Mouse (Mus musculus) MEL (cell line): ENCODE results near the gene Prrxl1. TPM values are rescaled to one million over a fixed set of nuclear protein-coding genes. Genes with fewer than 3 reads are reported as not detected.
A peak's percentile ranks its signal among the peaks of the same experiment; 100 is the strongest.

Experiments used
- DNase-seq: peaks from one replicate; pipeline ENCODE4 v3.0.0; 2011; ENCODE audit warnings: low read depth, low spot score
- H3K27ac ChIP-seq: 2 replicates; pipeline ENCODE4 v1.5.1; 2012; ENCODE audit warnings: low read depth, mild to moderate bottlenecking, control low read depth, low read length, moderate library complexity; ENCODE audit not compliant: control insufficient read depth
- H3K27me3 ChIP-seq, 2 experiments: fragments of 150-350 bp in 1 of 2; sonication (generic) in 1 of 2; 2 replicates each; pipeline ENCODE4 v1.6.1; 2012; ENCODE audit warnings: low read length in 2 of 2, mild to moderate bottlenecking in 2 of 2, improper control_type of control experiment in 1 of 2, moderate library complexity in 1 of 2; ENCODE audit not compliant: insufficient read depth in 2 of 2, control insufficient read depth in 1 of 2
- H3K36me3 ChIP-seq, 2 experiments: 2 replicates each; pipeline ENCODE4 v1.6.1; 2012 to 2014; ENCODE audit warnings: low read length in 2 of 2, improper control_type of control experiment in 1 of 2, inconsistent platforms in 1 of 2, mild to moderate bottlenecking in 1 of 2; ENCODE audit not compliant: insufficient read depth in 2 of 2, control insufficient read depth in 1 of 2
- H3K4me1 ChIP-seq, 2 experiments: fragments of 150-350 bp in 1 of 2; sonication (generic) in 1 of 2; 2 replicates each; pipeline ENCODE4 v1.6.1; 2012; ENCODE audit warnings: low read length in 2 of 2, improper control_type of control experiment in 1 of 2, mild to moderate bottlenecking in 1 of 2; ENCODE audit not compliant: insufficient read depth in 2 of 2, control insufficient read depth in 1 of 2
- H3K4me3 ChIP-seq, 2 experiments: fragments of 150-350 bp in 1 of 2; sonication (generic) in 1 of 2; 2 replicates each; pipeline ENCODE4 v1.5.1; 2012; ENCODE audit warnings: low read depth in 2 of 2, low read length in 2 of 2, mild to moderate bottlenecking in 2 of 2, moderate library complexity in 2 of 2, control low read depth in 1 of 2, improper control_type of control experiment in 1 of 2; ENCODE audit not compliant: control insufficient read depth in 1 of 2, insufficient read depth in 1 of 2
- H3K79me2 ChIP-seq: 2 replicates; pipeline ENCODE4 v1.6.1; 2012; ENCODE audit warnings: mild to moderate bottlenecking, low read length, moderate library complexity; ENCODE audit not compliant: control insufficient read depth, poor library complexity, insufficient read depth
- H3K9ac ChIP-seq: 2 replicates; pipeline ENCODE4 v1.6.1; 2012; ENCODE audit warnings: low read depth, mild to moderate bottlenecking, control low read depth, low read length, moderate library complexity; ENCODE audit not compliant: control insufficient read depth, poor library complexity, severe bottlenecking
- H3K9me3 ChIP-seq: fragments of 150-350 bp; sonication (generic); replicated peaks from 2 replicates; pipeline ENCODE4 v1.6.1; 2012; ENCODE audit warnings: mild to moderate bottlenecking, low read length, improper control_type of control experiment, moderate library complexity; ENCODE audit not compliant: insufficient read depth
- CHD2 ChIP-seq: IDR thresholded peaks from 2 replicates; pipeline ENCODE4 v1.6.1; 2011; ENCODE audit warnings: low read length, improper control_type of control experiment
- CTCF ChIP-seq, 3 experiments: IDR thresholded peaks in 2 of 3; conservative IDR thresholded peaks in 1 of 3; 2 replicates each; pipeline ENCODE4 v1.5.1; 2011 to 2012; ENCODE audit warnings: low read length in 3 of 3, low read depth in 2 of 3, mild to moderate bottlenecking in 2 of 3, improper control_type of control experiment in 1 of 3, inconsistent platforms in 1 of 3, mixed read lengths in 1 of 3, moderate library complexity in 1 of 3; ENCODE audit not compliant: control insufficient read depth in 1 of 3, insufficient read depth in 1 of 3, poor library complexity in 1 of 3, severe bottlenecking in 1 of 3
- E2F4 ChIP-seq: IDR thresholded peaks from 2 replicates; pipeline ENCODE4 v1.6.1; 2011; ENCODE audit warnings: low read depth, low read length, improper control_type of control experiment, borderline replicate concordance
- HCFC1 ChIP-seq: IDR thresholded peaks from 2 replicates; pipeline ENCODE4 v1.6.1; 2012; ENCODE audit warnings: low read depth, mild to moderate bottlenecking, inconsistent platforms, low read length, improper control_type of control experiment, moderate library complexity
- JUND ChIP-seq: IDR thresholded peaks from 2 replicates; pipeline ENCODE4 v1.6.1; 2011; ENCODE audit warnings: low read depth, mild to moderate bottlenecking, improper control_type of control experiment, low read length
- KAT2A ChIP-seq: conservative IDR thresholded peaks from 2 replicates; pipeline ENCODE4 v1.6.1; 2012; ENCODE audit warnings: low read depth, low read length, improper control_type of control experiment, inconsistent platforms
- MAX ChIP-seq: IDR thresholded peaks from 2 replicates; pipeline ENCODE4 v1.6.1; 2011; ENCODE audit warnings: low read length, improper control_type of control experiment
- MEF2A ChIP-seq: IDR thresholded peaks from 2 replicates; pipeline ENCODE4 v1.6.1; 2014; ENCODE audit warnings: low read depth, mild to moderate bottlenecking, inconsistent platforms, low read length, improper control_type of control experiment; ENCODE audit not compliant: poor library complexity, insufficient replicate concordance, severe bottlenecking; ENCODE audit errors: extremely low read depth
- MXI1 ChIP-seq: IDR thresholded peaks from 2 replicates; pipeline ENCODE4 v1.6.1; 2011; ENCODE audit warnings: mild to moderate bottlenecking, low read depth, low read length, improper control_type of control experiment
- NRF1 ChIP-seq: IDR thresholded peaks from 2 replicates; pipeline ENCODE4 v1.6.1; 2014; ENCODE audit warnings: low read depth, mild to moderate bottlenecking, inconsistent platforms, low read length, improper control_type of control experiment, moderate library complexity; ENCODE audit not compliant: poor library complexity, insufficient read depth, severe bottlenecking
- RAD21 ChIP-seq: IDR thresholded peaks from 2 replicates; pipeline ENCODE4 v1.6.1; 2011; ENCODE audit warnings: mild to moderate bottlenecking, low read depth, low read length, improper control_type of control experiment
- SIN3A ChIP-seq: IDR thresholded peaks from 2 replicates; pipeline ENCODE4 v1.6.1; 2012; ENCODE audit warnings: low read length, improper control_type of control experiment, inconsistent platforms
- SMC3 ChIP-seq: IDR thresholded peaks from 2 replicates; pipeline ENCODE4 v1.6.1; 2011; ENCODE audit warnings: low read depth, low read length, improper control_type of control experiment
- TBP ChIP-seq: IDR thresholded peaks from 2 replicates; pipeline ENCODE4 v1.8.0; 2011; ENCODE audit warnings: low read depth, low read length, improper control_type of control experiment
- TCF12 ChIP-seq: IDR thresholded peaks from 2 replicates; pipeline ENCODE4 v1.6.1; 2014; ENCODE audit warnings: low read depth, mild to moderate bottlenecking, inconsistent platforms, low read length, improper control_type of control experiment, moderate library complexity
- UBTF ChIP-seq: IDR thresholded peaks from 2 replicates; pipeline ENCODE4 v1.6.1; 2012; ENCODE audit warnings: low read depth, mild to moderate bottlenecking, inconsistent platforms, low read length, improper control_type of control experiment, moderate library complexity, borderline replicate concordance; ENCODE audit not compliant: insufficient read depth
- ZC3H11A ChIP-seq: IDR thresholded peaks from 2 replicates; pipeline ENCODE4 v1.6.1; 2012; ENCODE audit warnings: low read depth, mild to moderate bottlenecking, inconsistent platforms, low read length, improper control_type of control experiment
- ZKSCAN1 ChIP-seq: IDR thresholded peaks from 2 replicates; pipeline ENCODE4 v1.6.1; 2012; ENCODE audit warnings: low read depth, mild to moderate bottlenecking, inconsistent platforms, low read length, improper control_type of control experiment, moderate library complexity
- ZMIZ1 ChIP-seq: IDR thresholded peaks from 2 replicates; pipeline ENCODE4 v1.6.1; 2012; ENCODE audit warnings: low read depth, mild to moderate bottlenecking, inconsistent platforms, low read length, improper control_type of control experiment, moderate library complexity
- ZNF384 ChIP-seq: IDR thresholded peaks from 2 replicates; pipeline ENCODE4 v1.6.1; 2012; ENCODE audit warnings: low read depth, mild to moderate bottlenecking, inconsistent platforms, low read length, improper control_type of control experiment
- polyA plus RNA-seq, 2 experiments: library from polyadenylated mRNA; stranded (reverse) in 1 of 2; unstranded in 1 of 2; fragments of >175 nt in 1 of 2; fragments of >200 nt in 1 of 2; gene quantifications; 2 replicates each; pipeline versions ENCODE4 v1.2.1 to v1.2.4; 2012; ENCODE audit warnings: low replicate concordance in 2 of 2, low read depth in 1 of 2; ENCODE audit not compliant: insufficient read length in 2 of 2, insufficient read depth in 1 of 2, missing spikeins in 1 of 2
- total RNA-seq: library from RNA; depleted of rRNA; stranded (reverse); fragments of 300-350 nt; gene quantifications from 2 replicates; pipeline ENCODE4 v1.2.3, GENCODE M21; 2012

Prrxl1 gene
- total and polyA plus RNA-seq, 3 experiments: not detected

- Histone ChIP-seq H3K36me3 (no peaks in the 10 kb centered on the region), H3K9me3 (no peaks in the 10 kb centered on the region), H3K79me2 (no peaks in the 10 kb centered on the region), H3K27me3 (no peaks in the 10 kb centered on the region), H3K27ac (no peak overlapping the region), H3K4me3 (no peak overlapping the region), H3K4me1 (no peaks in the 10 kb centered on the region), H3K9ac (no peak overlapping the region)
- DNase-seq: no peak
- TF ChIP-seq ZKSCAN1 (no peak), MAX (no peak)
- TF ChIP-seq, all 39 proteins: peak for 0
Measured at GRCm38 (mm10) chr14:32583696-32584095, 15.5 kb upstream of the Prrxl1 start.

- Histone ChIP-seq H3K27me3 (peaks cover 0 to 10% of the 10 kb centered on the region in 2 experiments; a peak in 3 of 4 replicates), H3K79me2 (no peaks in the 10 kb centered on the region), H3K36me3 (no peaks in the 10 kb centered on the region), H3K9me3 (no peaks in the 10 kb centered on the region), H3K27ac (no peak overlapping the region), H3K9ac (no peak overlapping the region), H3K4me3 (no peak overlapping the region), H3K4me1 (no peaks in the 10 kb centered on the region)
- TF ChIP-seq SMC3 (peak; percentile 77), JUND (no peak), RAD21 (peak; percentile 62), TCF12 (no peak), CTCF (IDR thresholded peaks at IDR 0.05 in 2 of 3, conservative IDR thresholded peaks at IDR 0.05 in 1 of 3; ENCODE audit: control insufficient read depth in 1 of 3, insufficient read depth in 1 of 3, low read depth in 2 of 3, low read length in 3 of 3, poor library complexity in 1 of 3, severe bottlenecking in 1 of 3) (peak; percentile 86 to 91 (median 87)), ZC3H11A (peak; percentile 49; the same call in 1 of the 2 replicates)
- DNase-seq: peak; percentile 82
Measured at GRCm38 (mm10) chr14:32587013-32587784, 12.0 kb upstream of the Prrxl1 start.

- Histone ChIP-seq H3K4me1 (no peaks in the 10 kb centered on the region), H3K27me3 (peaks cover 3 to 18% of the 10 kb centered on the region in 2 experiments), H3K9ac (no peak overlapping the region), H3K4me3 (no peak overlapping the region), H3K27ac (no peak overlapping the region), H3K9me3 (no peaks in the 10 kb centered on the region), H3K36me3 (no peaks in the 10 kb centered on the region), H3K79me2 (no peaks in the 10 kb centered on the region)
- DNase-seq: no peak
- TF ChIP-seq CTCF (IDR thresholded peaks at IDR 0.05 in 2 of 3, conservative IDR thresholded peaks at IDR 0.05 in 1 of 3; ENCODE audit: control insufficient read depth in 1 of 3, insufficient read depth in 1 of 3, low read depth in 2 of 3, low read length in 3 of 3, poor library complexity in 1 of 3, severe bottlenecking in 1 of 3) (no peak), TBP (no peak), CHD2 (no peak), E2F4 (no peak), MXI1 (no peak), MEF2A (no peak), SMC3 (no peak), KAT2A (no peak), MAX (no peak), ZMIZ1 (no peak), NRF1 (no peak), ZNF384 (no peak), SIN3A (no peak), HCFC1 (no peak), TCF12 (no peak), UBTF (no peak)
Measured at GRCm38 (mm10) chr14:32590377-32590776, 8.8 kb upstream of the Prrxl1 start.
